Mouse (Mus musculus): ENCODE results near the gene Hepacam.

Hepacam gene

GRCm38 (mm10) chr9:37434932-37435331, 67.8 kb downstream of the Hepacam start:
- no peak for DNase-seq

GRCm38 (mm10) chr9:37435616-37436015, 68.5 kb downstream of the Hepacam start:
- DNase-seq, result no peak

Data from kidney, adult 9 months (tissue).